Mouse (Mus musculus): ENCODE results near the gene Bad. TPM values are rescaled to one million over a fixed set of nuclear protein-coding genes. Genes with fewer than 3 reads are reported as not detected.

The Bad gene
- polyA plus RNA-seq, 1 experiment from 2014 or later: 86.6 TPM

GRCm38 (mm10) chr19:6955424-6955823, 13.8 kb downstream of the Bad start:
- Histone ChIP-seq H3K9ac (replicated peaks; ENCODE audit: low read length) (no peak overlapping the region), H3K27ac (ENCODE audit: low read length) (no peak overlapping the region), H3K4me1 (ENCODE audit: insufficient read depth, low read length) (peaks cover 13% of the 10 kb centered on the region), H3K4me3 (ENCODE audit: low read length) (no peak overlapping the region), H3K36me3 (ENCODE audit: insufficient read depth, low read length) (peaks cover 59% of the 10 kb centered on the region), H3K27me3 (ENCODE audit: insufficient read depth, low read length) (no peaks in the 10 kb centered on the region), H3K4me2 (replicated peaks; ENCODE audit: low read depth, low read length) (no peak overlapping the region), H3K9me3 (ENCODE audit: low read length) (no peaks in the 10 kb centered on the region)
- 80% methylated on average over 7 of the region's 7 CpGs for WGBS
- ATAC-seq (ENCODE audit: low FRiP score, low TSS enrichment): no peak

- Histone ChIP-seq H3K4me3 (ENCODE audit: low read length) (no peak overlapping the region), H3K9me3 (ENCODE audit: low read length) (no peaks in the 10 kb centered on the region), H3K4me2 (replicated peaks; ENCODE audit: low read depth, low read length) (no peak overlapping the region), H3K27ac (ENCODE audit: low read length) (no peak overlapping the region), H3K27me3 (ENCODE audit: insufficient read depth, low read length) (no peaks in the 10 kb centered on the region), H3K4me1 (ENCODE audit: insufficient read depth, low read length) (peaks cover 12% of the 10 kb centered on the region), H3K36me3 (ENCODE audit: insufficient read depth, low read length) (peaks cover 63% of the 10 kb centered on the region), H3K9ac (replicated peaks; ENCODE audit: low read length) (no peak overlapping the region)
- ATAC-seq (ENCODE audit: low FRiP score, low TSS enrichment): no peak
- 83% methylated on average over 10 of the region's 10 CpGs for WGBS
These were observed 14.8 kb downstream of the Bad start for GRCm38 (mm10) chr19:6956461-6956860.

GRCm38 (mm10) chr19:6968491-6969271, 27.0 kb downstream of the Bad start:
- Histone ChIP-seq H3K36me3 (ENCODE audit: insufficient read depth, low read length) (peaks cover 24% of the 10 kb centered on the region), H3K27me3 (ENCODE audit: insufficient read depth, low read length) (no peaks in the 10 kb centered on the region), H3K27ac (ENCODE audit: low read length) (peak overlapping the region; percentile 43; the same call in 1 of the 2 replicates), H3K9ac (replicated peaks; ENCODE audit: low read length) (peak overlapping the region; percentile 90), H3K4me1 (ENCODE audit: insufficient read depth, low read length) (peaks cover 43% of the 10 kb centered on the region), H3K4me3 (ENCODE audit: low read length) (peak overlapping the region; percentile 74), H3K4me2 (replicated peaks; ENCODE audit: low read depth, low read length) (peak overlapping the region; percentile 82), H3K9me3 (ENCODE audit: low read length) (no peaks in the 10 kb centered on the region)
- ATAC-seq (ENCODE audit: low FRiP score, low TSS enrichment): no peak
- WGBS: 9% methylated on average over 15 of the region's 15 CpGs

DNA sequence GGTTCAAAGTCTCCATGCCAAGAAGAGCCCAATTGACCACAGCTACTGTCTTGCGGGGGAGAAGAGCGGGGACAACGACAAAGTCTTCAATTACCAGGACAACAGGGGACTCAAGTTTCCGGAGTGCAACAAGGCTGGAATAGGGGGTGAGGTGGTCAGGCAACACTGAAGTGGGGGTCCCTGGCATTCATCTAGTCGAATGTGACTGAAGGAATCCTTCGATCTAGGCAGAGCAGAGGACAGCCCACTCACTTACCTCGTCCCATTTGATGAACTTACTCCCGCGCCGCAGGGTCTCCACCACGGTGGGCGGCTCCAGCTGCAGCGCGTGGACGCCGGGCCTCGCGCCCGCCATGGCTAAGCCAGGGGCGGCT, 27.6 kb downstream of the Bad start:
- Histone ChIP-seq H3K27me3 (ENCODE audit: insufficient read depth, low read length) (no peaks in the 10 kb centered on the region), H3K4me2 (replicated peaks; ENCODE audit: low read depth, low read length) (peak overlapping the region; percentile 82), H3K36me3 (ENCODE audit: insufficient read depth, low read length) (peaks cover 20% of the 10 kb centered on the region), H3K4me1 (ENCODE audit: insufficient read depth, low read length) (peaks cover 47% of the 10 kb centered on the region), H3K4me3 (ENCODE audit: low read length) (peak overlapping the region; percentile 74), H3K9me3 (ENCODE audit: low read length) (no peaks in the 10 kb centered on the region), H3K9ac (replicated peaks; ENCODE audit: low read length) (peak overlapping the region; percentile 90), H3K27ac (ENCODE audit: low read length) (peak overlapping the region; percentile 54; the same call in 1 of the 2 replicates)
- peak; percentile 11 for ATAC-seq (ENCODE audit: low FRiP score, low TSS enrichment)
- WGBS: under 1% methylated on average over 19 of the region's 20 CpGs

GRCm38 (mm10) chr19:6969665-6970381, 28.2 kb downstream of the Bad start:
- WGBS: under 1% methylated on average over 50 of the region's 55 CpGs
- peak; percentile 69 for ATAC-seq (ENCODE audit: low FRiP score, low TSS enrichment)
- Histone ChIP-seq H3K27me3 (ENCODE audit: insufficient read depth, low read length) (no peaks in the 10 kb centered on the region), H3K27ac (ENCODE audit: low read length) (peak overlapping the region; percentile 54), H3K4me1 (ENCODE audit: insufficient read depth, low read length) (peaks cover 47% of the 10 kb centered on the region), H3K4me2 (replicated peaks; ENCODE audit: low read depth, low read length) (peak overlapping the region; percentile 82), H3K9ac (replicated peaks; ENCODE audit: low read length) (peak overlapping the region; percentile 90), H3K9me3 (ENCODE audit: low read length) (no peaks in the 10 kb centered on the region), H3K36me3 (ENCODE audit: insufficient read depth, low read length) (peaks cover 15% of the 10 kb centered on the region), H3K4me3 (ENCODE audit: low read length) (peak overlapping the region; percentile 74)

DNA sequence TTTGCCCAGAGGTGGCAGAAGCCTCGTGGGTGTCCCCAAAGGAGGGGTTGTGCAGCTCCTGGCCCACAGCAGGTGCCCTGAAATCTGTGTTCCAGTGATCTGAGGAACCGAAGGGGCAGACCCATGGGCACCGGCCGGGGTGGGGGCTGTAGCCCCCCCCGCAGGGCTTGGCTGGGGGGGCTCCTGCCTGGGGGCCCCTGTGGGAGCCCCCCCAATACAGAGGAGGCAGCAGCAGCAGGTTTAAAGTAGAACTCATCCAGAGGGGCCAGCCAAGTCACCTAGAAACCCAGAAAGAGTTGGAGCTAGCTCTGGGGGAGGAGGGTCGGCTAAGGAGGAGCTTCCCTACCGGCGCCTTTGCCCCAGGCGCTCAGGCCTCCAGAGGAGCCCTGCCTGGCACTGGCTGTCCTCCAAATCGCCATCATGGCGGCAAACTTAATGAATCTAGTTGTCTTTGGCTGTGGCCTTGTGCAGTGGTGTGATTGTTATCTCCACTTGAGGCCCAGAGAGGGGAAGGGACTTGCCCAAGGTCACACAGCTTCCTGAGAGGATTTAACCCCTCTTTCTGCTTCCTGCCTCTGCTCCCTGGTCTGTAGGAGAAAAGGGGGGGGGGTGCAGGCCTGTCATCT, 28.9 kb downstream of the Bad start:
- Histone ChIP-seq H3K9me3 (ENCODE audit: low read length) (no peaks in the 10 kb centered on the region), H3K27me3 (ENCODE audit: insufficient read depth, low read length) (no peaks in the 10 kb centered on the region), H3K36me3 (ENCODE audit: insufficient read depth, low read length) (peaks cover 9% of the 10 kb centered on the region), H3K27ac (ENCODE audit: low read length) (peak overlapping the region; percentile 49; the same call in 1 of the 2 replicates), H3K4me2 (replicated peaks; ENCODE audit: low read depth, low read length) (peak overlapping the region; percentile 82), H3K9ac (replicated peaks; ENCODE audit: low read length) (peak overlapping the region; percentile 90), H3K4me1 (ENCODE audit: insufficient read depth, low read length) (peaks cover 47% of the 10 kb centered on the region), H3K4me3 (ENCODE audit: low read length) (peak overlapping the region; percentile 74)
- 16% methylated on average over 11 of the region's 11 CpGs for WGBS
- no peak for ATAC-seq (ENCODE audit: low FRiP score, low TSS enrichment)

- Histone ChIP-seq H3K27me3 (ENCODE audit: insufficient read depth, low read length) (no peaks in the 10 kb centered on the region), H3K36me3 (ENCODE audit: insufficient read depth, low read length) (no peaks in the 10 kb centered on the region), H3K4me1 (ENCODE audit: insufficient read depth, low read length) (peaks cover 55% of the 10 kb centered on the region), H3K4me3 (ENCODE audit: low read length) (no peak overlapping the region), H3K27ac (ENCODE audit: low read length) (no peak overlapping the region), H3K4me2 (replicated peaks; ENCODE audit: low read depth, low read length) (no peak overlapping the region), H3K9ac (replicated peaks; ENCODE audit: low read length) (no peak overlapping the region; the same call in 1 of the 2 replicates), H3K9me3 (ENCODE audit: low read length) (no peaks in the 10 kb centered on the region)
- WGBS: 15% methylated on average over 6 of the region's 6 CpGs
- no peak for ATAC-seq (ENCODE audit: low FRiP score, low TSS enrichment)
These were observed 30.0 kb downstream of the Bad start for GRCm38 (mm10) chr19:6971644-6972043.

- H3K9ac ChIP-seq (replicated peaks; ENCODE audit: low read length): no peak overlapping the region; the same call in 1 of the 2 replicates
- peaks cover 2% of the 10 kb centered on the region; the same call in 1 of the 2 replicates for H3K36me3 ChIP-seq (ENCODE audit: insufficient read depth, low read length)
- no peak overlapping the region for H3K4me3 ChIP-seq (ENCODE audit: low read length)
- peaks cover 60% of the 10 kb centered on the region for H3K4me1 ChIP-seq (ENCODE audit: insufficient read depth, low read length)
- H3K27me3 ChIP-seq (ENCODE audit: insufficient read depth, low read length): no peaks in the 10 kb centered on the region
- no peaks in the 10 kb centered on the region for H3K9me3 ChIP-seq (ENCODE audit: low read length)
- H3K27ac ChIP-seq (ENCODE audit: low read length): no peak overlapping the region
- 68% methylated on average over 13 of the region's 13 CpGs for WGBS
- ATAC-seq (ENCODE audit: low FRiP score, low TSS enrichment): no peak
- H3K4me2 ChIP-seq (replicated peaks; ENCODE audit: low read depth, low read length): no peak overlapping the region
These were observed 30.7 kb downstream of the Bad start for GRCm38 (mm10) chr19:6972247-6972917.

- no peaks in the 10 kb centered on the region for H3K27me3 ChIP-seq (ENCODE audit: insufficient read depth, low read length)
- H3K27ac ChIP-seq (ENCODE audit: low read length): peak overlapping the region; percentile 56; the same call in 1 of the 2 replicates
- ATAC-seq (ENCODE audit: low FRiP score, low TSS enrichment): no peak
- H3K4me3 ChIP-seq (ENCODE audit: low read length): peak overlapping the region; percentile 81
- peaks cover 12% of the 10 kb centered on the region; the same call in 1 of the 2 replicates for H3K36me3 ChIP-seq (ENCODE audit: insufficient read depth, low read length)
- 30% methylated on average over 12 of the region's 12 CpGs for whole genome bisulfite sequencing
- H3K4me2 ChIP-seq (replicated peaks; ENCODE audit: low read depth, low read length): peak overlapping the region; percentile 90
- H3K4me1 ChIP-seq (ENCODE audit: insufficient read depth, low read length): peaks cover 63% of the 10 kb centered on the region
- H3K9ac ChIP-seq (replicated peaks; ENCODE audit: low read length): peak overlapping the region; percentile 85
- H3K9me3 ChIP-seq (ENCODE audit: low read length): no peaks in the 10 kb centered on the region
These were observed 32.0 kb downstream of the Bad start for GRCm38 (mm10) chr19:6973581-6974190.

Measured in kidney, embryonic 16.5 days (tissue).